8 mouse cellular contexts compared by ENCODE assay signal in the genomic region with DNA sequence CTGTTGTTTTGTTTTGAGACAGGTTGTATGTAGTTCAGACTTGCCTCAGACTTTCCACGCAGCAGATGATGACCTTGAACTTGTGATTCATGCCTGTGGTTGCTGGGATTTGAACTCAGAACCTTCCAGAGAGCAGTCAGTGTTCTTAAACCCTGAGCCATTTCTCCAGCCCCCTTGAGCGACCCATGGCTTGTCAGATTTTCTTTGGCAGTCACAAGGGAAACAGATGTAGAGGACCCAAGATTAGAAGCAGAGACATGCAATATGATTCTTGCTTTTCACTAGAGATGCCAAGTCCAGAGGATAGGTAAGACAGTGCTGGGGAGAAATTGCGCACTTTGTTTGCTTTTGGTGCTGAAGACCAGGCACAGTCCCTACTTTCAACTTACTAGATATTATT. TPM values are rescaled to one million over a fixed set of nuclear protein-coding genes. Genes with fewer than 3 reads are reported as not detected.
DNase-seq lines count a peak whose midpoint lies in the region; ATAC-seq and TF ChIP-seq lines count a peak whose summit lies in the region.

Gene Cenpt, minus strand, starts transcription at position 101 of the 400 bp plus-strand sequence.

- no peaks in the 10 kb centered on the region for H3K27me3 ChIP-seq in heart, embryonic 16.5 days (ENCODE audit: control insufficient read depth, insufficient read depth, low read length)
- no peaks in the 10 kb centered on the region for H3K27me3 ChIP-seq in Patski
- no peaks in the 10 kb centered on the region for H3K27me3 ChIP-seq in forebrain, embryonic 16.5 days (replicated peaks; ENCODE audit: control insufficient read depth, insufficient read depth, low read length)
- no peaks in the 10 kb centered on the region for H3K27me3 ChIP-seq in limb, embryonic 10.5 days (ENCODE audit: low read depth, poor library complexity, severe bottlenecking)

- H3K4me3 ChIP-seq in heart, embryonic 16.5 days (ENCODE audit: low read length) = no peak within 1 kb of the TSS
- H3K4me3 ChIP-seq in forebrain, embryonic 16.5 days (replicated peaks; ENCODE audit: low read length) = no peak within 1 kb of the TSS
- no peak within 1 kb of the TSS; the same call in none of the 2 replicates for H3K4me3 ChIP-seq in limb, embryonic 10.5 days

- CTCF ChIA-PET in Patski (lab: Charles Lee) = interaction anchor here (0.7 kb wide), 1 partner anchor 78 kb away, joined by 3 read pairs; no protein-coding TSS in a partner anchor

- in situ Hi-C loops in Patski (cut with MboI; ENCODE audit: low pct_unique_long_range_greater_than_20kb) = no loop called here

- peaks cover 7% of the 10 kb centered on the region for H3K36me3 ChIP-seq in heart, embryonic 16.5 days (ENCODE audit: control insufficient read depth, insufficient read depth)
- peaks cover 8% of the 10 kb centered on the region; the same call in 1 of the 2 replicates for H3K36me3 ChIP-seq in forebrain, embryonic 16.5 days (ENCODE audit: control insufficient read depth, insufficient read depth)
- peaks cover 27% of the 10 kb centered on the region for H3K36me3 ChIP-seq in limb, embryonic 10.5 days

- H3K9ac ChIP-seq in heart, embryonic 16.5 days (ENCODE audit: low read length) = no peak within 1 kb of the TSS
- H3K9ac ChIP-seq in forebrain, embryonic 16.5 days (replicated peaks; ENCODE audit: low read depth, low read length) = no peak within 1 kb of the TSS

- no peak within 1 kb of the TSS for H3K4me2 ChIP-seq in heart, embryonic 16.5 days (ENCODE audit: low read depth, low read length)
- H3K4me2 ChIP-seq in forebrain, embryonic 16.5 days (ENCODE audit: low read length) = no peak within 1 kb of the TSS

- DNase-seq in heart, adult 11 months = no peak
- DNase-seq in Patski (ENCODE audit: low read depth, low spot score) = no peak
- DNase-seq in limb, embryonic 10.5 days (ENCODE audit: low spot score) = no peak
- DNase-seq in cerebellum, postnatal 10 days = no peak
- DNase-seq in thymus, postnatal 25 days = no peak

- WGBS in heart, embryonic 16.5 days = 85% methylated on average over 3 of the region's 3 CpGs
- 88% methylated on average over 3 of the region's 3 CpGs for WGBS in forebrain, embryonic 16.5 days
- 92% methylated on average over 3 of the region's 3 CpGs for WGBS in limb, embryonic 10.5 days

- ATAC-seq in heart, embryonic 16.5 days (replicated peaks; ENCODE audit: extremely low read depth, insufficient read depth, low FRiP score) = no peak
- ATAC-seq in Patski = no peak
- ATAC-seq in forebrain, embryonic 16.5 days = no peak
- no peak for ATAC-seq in neutrophil, adult 5-6 weeks (ENCODE audit: extremely low read depth, insufficient number of reproducible peaks, low FRiP score, poor library complexity, severe bottlenecking)

- no peak for TF ChIP-seq CTCF in Patski (IDR thresholded peaks at IDR 0.05)

- peaks cover 32% of the 10 kb centered on the region for H3K4me1 ChIP-seq in heart, embryonic 16.5 days (ENCODE audit: control insufficient read depth, insufficient read depth, low read length)
- peaks cover 34% of the 10 kb centered on the region for H3K4me1 ChIP-seq in forebrain, embryonic 16.5 days (replicated peaks; ENCODE audit: control insufficient read depth, insufficient read depth, low read length)
- H3K4me1 ChIP-seq in limb, embryonic 10.5 days = peaks cover 35% of the 10 kb centered on the region

- POLR2A ChIA-PET in Patski (lab: Charles Lee) = no interaction called here

- no peaks in the 10 kb centered on the region for H3K9me3 ChIP-seq in heart, embryonic 16.5 days (replicated peaks; ENCODE audit: control insufficient read depth, low read length)
- no peaks in the 10 kb centered on the region for H3K9me3 ChIP-seq in forebrain, embryonic 16.5 days (ENCODE audit: control insufficient read depth, low read length)
- H3K9me3 ChIP-seq in limb, embryonic 10.5 days (replicated peaks) = no peaks in the 10 kb centered on the region

- peak within 1 kb of the TSS; percentile 19; the same call in 1 of the 2 replicates for H3K27ac ChIP-seq in heart, embryonic 16.5 days (ENCODE audit: low read length)
- H3K27ac ChIP-seq in forebrain, embryonic 16.5 days (ENCODE audit: low read length) = no peak within 1 kb of the TSS
- H3K27ac ChIP-seq in limb, embryonic 10.5 days = no peak within 1 kb of the TSS

RNA-seq across cellular contexts. Expression of gene Cenpt, which starts in this region (rescaled TPM):
- 34.0 and 35.6 TPM in 2 replicates for polyA plus RNA-seq in heart, embryonic 16.5 days (2015; fragmentation: Nextera tagmentation; extraction: Ambion mirVana)
- polyA plus RNA-seq in Patski (2021) = 38.4 TPM
- polyA plus RNA-seq in forebrain, embryonic 16.5 days (2015; fragmentation: Nextera tagmentation; extraction: Ambion mirVana) = 66.0 and 69.8 TPM in 2 replicates
- 45.6 and 49.0 TPM in 2 replicates for polyA plus RNA-seq in limb, embryonic 10.5 days (2016; fragmentation: Nextera tagmentation; extraction: Ambion mirVana)
- 6.4 and 10.4 TPM in 2 replicates for total RNA-seq in neutrophil, adult 5-6 weeks (2017)
